Mouse (Mus musculus) limb, embryonic 13.5 days (tissue): ENCODE data around the gene Syngr1. TPM values are rescaled to one million over a fixed set of nuclear protein-coding genes. Genes with fewer than 3 reads are reported as not detected.

Experiments used
- microRNA-seq: library from miRNA; unstranded; fragments of <30 nt; microRNA quantifications from one replicate; pipeline ENCODE4, GENCODE M21; 2016
- polyA plus RNA-seq: library from polyadenylated mRNA; unstranded; fragments of >200 nt; fragmentation: Nextera tagmentation; extraction: Ambion mirVana; gene quantifications from 2 replicates; pipeline ENCODE4 v1.2.1, GENCODE M21; 2015

Syngr1 gene
- polyA plus RNA-seq, 1 experiment from 2014 or later: 5.6 TPM

Small RNAs within 50 kb of the gene (microRNA-seq; reads per million reads assigned to microRNA genes)
- gene Snord43: 16.7 reads per million, percentile 32 among the genes with 10 or more reads in this experiment

Other genes starting within 250 kb of the Syngr1 start
- 13.5 and 14.1 TPM in 2 replicates for gene Apobec3, start 199.7 kb upstream of the Syngr1 start, polyA plus RNA-seq
- 1.8 and 2.2 TPM in 2 replicates for gene Cbx7, start 120.2 kb upstream of the Syngr1 start, polyA plus RNA-seq
- 3.0 and 3.2 TPM in 2 replicates for gene Pdgfb, start 76.4 kb upstream of the Syngr1 start, polyA plus RNA-seq
- 1,057 and 1,068 TPM in 2 replicates for gene Rpl3, start 534 bp downstream of the Syngr1 start, polyA plus RNA-seq
- gene Tab1, start 41.8 kb downstream of the Syngr1 start, polyA plus RNA-seq: 45.6 and 45.8 TPM in 2 replicates
- 6.0 and 6.1 TPM in 2 replicates for gene Mgat3, start 82.4 kb downstream of the Syngr1 start, polyA plus RNA-seq
- gene Mief1, start 142.7 kb downstream of the Syngr1 start, polyA plus RNA-seq: 32.7 and 35.0 TPM in 2 replicates
- not detected in 2 replicates for gene AC140267.1, start 144.5 kb downstream of the Syngr1 start, polyA plus RNA-seq
- gene Atf4, start 163.8 kb downstream of the Syngr1 start, polyA plus RNA-seq: 124 and 134 TPM in 2 replicates
- 58.9 and 59.3 TPM in 2 replicates for gene Rps19bp1, start 173.0 kb downstream of the Syngr1 start, polyA plus RNA-seq
- 0.01 and 0.03 TPM in 2 replicates for gene Cacna1i, start 195.9 kb downstream of the Syngr1 start, polyA plus RNA-seq